Mouse (Mus musculus) spleen, adult 2 months (tissue): Measurements from ENCODE around the gene Mrrf.

ENCODE experiments used
- CTCF ChIP-seq: fragments of 200-500 bp; IDR thresholded peaks from 2 replicates; pipeline ENCODE4 v1.5.1; 2011; ENCODE audit warnings: mild to moderate bottlenecking, inconsistent platforms; ENCODE audit not compliant: insufficient read depth, insufficient read length, insufficient replicate concordance; ENCODE audit errors: extremely low read depth
- POLR2A ChIP-seq: fragments of 200-500 bp; IDR thresholded peaks from 2 replicates; pipeline ENCODE4 v1.6.1; 2011; ENCODE audit warnings: low read depth, low read length, inconsistent platforms

GRCm38 (mm10) chr2:36230967-36231366 lies 94.8 kb downstream of the Mrrf start:
- TF ChIP-seq CTCF (no peak), POLR2A (no peak)
